Mouse (Mus musculus): ENCODE measurements around the gene Nle1.

The Nle1 gene

DNA sequence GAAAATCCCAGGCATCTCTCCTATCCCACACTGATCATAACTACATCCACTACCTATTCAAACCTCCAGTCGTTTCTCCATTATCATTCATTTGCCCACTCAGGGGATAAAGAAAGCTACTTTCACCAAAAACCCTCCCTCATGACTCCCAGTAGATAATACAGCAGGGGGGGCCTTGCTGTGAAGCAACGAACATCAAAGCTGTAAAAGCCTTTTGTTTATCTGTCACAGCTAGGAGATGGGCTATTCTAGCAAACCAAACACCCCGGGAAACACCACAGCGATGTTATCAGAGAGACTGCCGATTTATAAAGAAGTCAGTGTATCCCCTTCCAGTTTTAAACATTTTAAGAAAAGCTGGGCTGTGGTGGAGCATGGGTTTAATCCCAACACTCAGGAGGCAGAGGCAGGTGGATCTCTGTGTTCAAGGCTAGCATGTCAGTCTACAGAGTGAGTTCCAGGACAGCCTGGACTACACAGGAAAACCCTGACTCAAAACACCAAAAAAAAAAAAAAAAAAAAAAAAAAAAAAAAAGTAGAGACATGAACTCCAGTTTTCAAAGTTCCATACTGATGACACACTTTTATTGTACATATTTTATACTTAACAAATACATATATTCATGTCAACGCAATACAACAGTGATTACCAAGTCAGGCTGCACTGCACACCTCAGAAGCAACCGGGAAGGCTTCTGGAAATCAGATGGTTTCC lies 41.2 kb downstream of the Nle1 start:
- DNase-seq, result no peak

DNA sequence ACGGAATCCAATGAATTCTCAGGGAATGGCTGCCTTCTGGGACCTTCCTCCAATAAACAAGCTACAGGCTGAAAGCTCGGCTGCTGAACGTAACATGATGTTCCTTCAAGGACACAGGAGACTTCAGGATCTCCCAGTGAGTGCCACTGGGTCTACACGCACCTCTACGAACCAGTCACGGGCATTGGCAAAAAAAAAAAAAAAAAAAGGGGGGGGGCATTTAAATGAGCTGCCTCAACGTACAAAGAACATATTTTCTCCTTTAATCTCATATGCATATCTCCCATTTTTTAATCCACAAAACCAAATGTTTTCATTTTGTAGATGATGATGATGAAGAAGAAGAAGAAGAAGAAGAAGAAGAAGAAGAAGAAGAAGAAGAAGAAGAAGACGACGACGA lies 42.3 kb downstream of the Nle1 start:
- no peak for DNase-seq

DNA sequence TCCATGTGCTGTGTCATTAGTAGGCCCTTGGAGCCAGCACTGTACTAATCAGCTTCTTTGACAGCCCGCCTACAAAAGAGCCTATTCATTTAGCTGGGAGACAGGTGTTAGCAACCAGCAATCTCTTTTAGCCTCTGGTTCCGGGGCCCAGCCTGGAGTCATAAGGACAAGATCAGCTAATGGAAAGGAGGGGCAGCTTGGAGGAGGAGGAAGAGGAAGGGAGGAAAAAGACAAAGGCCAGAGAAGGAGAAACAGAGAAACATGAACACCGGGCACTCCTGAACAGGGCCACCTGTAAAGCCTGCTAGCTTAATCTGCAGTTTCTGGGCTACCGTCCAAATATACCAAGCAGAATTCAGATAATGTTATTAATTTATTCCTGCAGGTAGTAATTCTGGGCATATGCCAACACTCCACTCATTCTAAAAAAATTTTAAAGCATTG lies 44.7 kb downstream of the Nle1 start:
- no peak for DNase-seq

DNA sequence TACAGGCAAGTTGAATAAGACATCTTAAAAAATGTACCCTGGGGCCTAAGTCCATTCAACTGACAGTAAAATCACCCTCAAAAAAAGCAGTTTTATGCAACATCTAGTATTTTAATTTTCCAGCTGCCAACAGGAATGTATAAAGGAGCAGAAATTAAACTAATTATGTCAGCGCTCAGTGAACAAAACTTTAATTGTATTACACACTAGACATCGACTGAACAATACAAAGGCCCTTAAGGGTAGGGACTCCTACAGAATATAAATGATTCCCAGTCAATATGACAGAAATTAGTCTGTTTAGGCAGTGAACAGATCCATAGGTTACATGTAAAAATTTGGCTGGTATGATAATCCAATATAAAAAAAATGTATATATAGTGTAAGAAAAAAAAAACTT lies 45.2 kb downstream of the Nle1 start:
- DNase-seq, result no peak

DNA sequence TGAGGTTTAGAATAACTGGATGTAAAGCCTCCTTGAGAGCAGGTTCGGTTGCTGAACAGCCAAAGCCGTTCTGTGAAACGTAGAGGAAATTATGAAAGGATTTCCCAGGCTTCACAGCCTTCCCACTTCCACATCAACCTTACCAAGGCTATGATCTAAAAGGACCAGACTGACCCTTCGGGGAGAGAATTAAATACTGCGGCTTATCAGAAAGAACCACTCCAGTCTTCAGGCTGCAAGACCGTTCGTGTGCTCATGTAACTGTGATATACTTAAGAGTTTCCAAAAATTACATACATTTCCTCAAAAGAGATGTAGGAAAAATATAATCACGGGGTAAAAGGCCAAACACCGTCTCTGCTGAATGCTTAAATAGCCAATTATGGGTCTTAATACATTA lies 45.6 kb downstream of the Nle1 start:
- no peak for DNase-seq

DNA sequence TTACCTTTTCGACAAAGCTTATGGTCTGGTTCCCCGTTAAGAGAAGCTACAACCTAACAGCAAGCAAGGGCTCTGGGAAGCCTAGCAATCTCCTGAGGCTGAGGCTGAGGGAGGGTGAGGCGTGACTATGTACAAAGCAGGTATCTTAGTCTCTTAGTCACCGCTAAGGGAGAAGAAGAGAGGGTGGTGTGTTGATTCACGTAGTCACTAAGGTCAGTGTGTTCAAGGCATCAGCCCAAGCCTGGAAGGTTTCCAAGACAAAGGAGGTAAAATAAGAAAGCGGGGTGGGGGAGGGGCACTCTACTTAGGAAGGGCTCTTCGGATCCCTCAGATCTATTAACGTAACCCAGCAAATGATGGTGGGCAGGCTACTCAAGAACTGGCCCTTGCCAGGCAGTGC lies 46.7 kb downstream of the Nle1 start:
- no peak for DNase-seq

DNA sequence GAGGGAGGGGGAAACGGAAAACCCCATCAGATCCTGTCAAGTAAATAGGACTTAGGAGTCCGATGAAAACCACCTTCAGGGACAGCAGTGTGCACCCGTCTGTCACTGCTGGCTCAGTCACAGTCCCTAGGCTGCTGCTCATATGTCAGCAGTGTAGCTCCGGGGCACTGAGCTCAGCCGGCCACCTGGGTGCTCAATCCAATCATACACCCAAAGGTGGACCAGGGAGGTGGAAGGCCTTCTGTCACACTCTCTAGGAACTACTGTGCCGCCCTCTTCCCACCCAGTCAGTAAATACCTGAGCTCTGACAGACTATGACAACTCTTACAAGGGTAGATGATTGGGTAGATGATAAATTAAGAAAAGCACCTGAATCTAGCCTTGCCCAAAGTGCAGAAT lies 47.5 kb downstream of the Nle1 start:
- DNase-seq, result no peak

DNA sequence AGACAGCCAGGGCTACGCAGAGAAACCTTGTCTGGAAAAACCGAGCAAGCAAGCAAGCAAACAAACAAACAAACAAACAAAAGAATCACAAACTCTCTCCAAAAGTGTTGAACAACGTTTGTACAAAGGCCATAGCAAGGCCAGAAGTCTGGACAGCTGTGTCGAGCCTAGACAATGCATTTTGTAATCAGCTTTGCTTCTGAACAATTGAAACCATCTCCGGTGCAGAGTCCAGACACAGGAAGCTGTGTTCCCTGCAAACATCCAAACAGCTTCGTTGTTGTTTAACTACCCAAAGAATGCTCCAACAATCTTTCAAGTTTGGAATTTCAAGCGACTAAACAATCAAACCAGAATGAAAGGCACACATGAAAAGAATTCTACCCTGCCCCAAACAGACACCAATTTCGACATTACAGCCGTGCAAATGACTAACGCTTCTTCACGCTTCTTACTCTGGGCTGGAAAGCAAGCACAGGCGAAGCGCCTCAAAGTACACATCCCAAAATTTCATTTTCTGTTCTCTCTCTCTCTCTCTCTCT lies 50.8 kb downstream of the Nle1 start:
- no peak for DNase-seq

DNA sequence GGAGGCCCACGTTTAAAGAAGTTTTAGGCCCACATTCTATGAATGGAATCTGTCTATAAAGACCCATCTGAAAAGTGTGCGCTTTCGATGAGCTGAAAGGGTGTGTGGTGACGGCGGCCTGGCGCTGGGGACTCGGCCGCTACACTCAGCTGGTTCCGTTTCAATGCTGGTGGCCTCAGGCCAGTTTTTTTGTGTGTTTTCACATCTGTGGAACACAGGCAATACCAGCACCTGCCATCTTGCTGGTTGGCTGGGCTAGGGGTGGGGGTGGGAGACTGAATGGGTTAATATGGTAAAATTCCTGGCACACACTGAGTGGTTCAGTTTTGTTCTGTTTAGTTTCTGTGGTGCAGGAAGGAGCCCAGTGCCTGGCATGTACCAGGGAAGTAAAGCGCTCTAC lies 52.2 kb downstream of the Nle1 start:
- no peak for DNase-seq

DNA sequence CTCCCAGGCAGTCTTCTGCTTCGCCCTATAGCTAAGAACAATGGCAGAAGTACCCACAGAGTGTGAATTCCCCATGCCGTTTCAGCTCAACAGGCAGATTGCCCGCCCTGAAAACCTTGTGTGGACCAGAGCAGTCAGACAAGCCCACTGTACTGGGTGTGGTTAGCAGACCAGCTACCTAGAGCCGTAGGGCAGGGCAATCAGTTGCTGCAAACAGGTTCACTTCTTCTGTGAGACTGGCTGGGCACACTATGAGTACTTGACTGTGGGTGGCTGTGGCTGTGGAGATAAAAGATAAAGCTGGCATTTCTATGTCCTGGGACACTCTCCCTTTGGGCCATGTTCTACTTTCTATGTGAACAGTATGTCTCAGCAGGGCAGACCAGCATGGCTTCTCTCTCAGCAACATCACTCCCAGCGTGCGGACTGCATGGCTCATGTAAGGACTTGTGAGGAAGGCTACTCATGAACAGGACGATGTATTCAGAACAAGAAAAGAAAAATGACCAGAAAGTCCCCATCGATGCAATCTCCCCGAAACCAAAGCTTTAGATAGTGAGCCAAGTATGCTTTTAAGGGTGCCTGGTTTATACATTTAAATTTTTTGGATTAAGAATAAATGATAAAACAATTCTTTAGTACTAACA lies 52.8 kb downstream of the Nle1 start:
- DNase-seq, result no peak

DNA sequence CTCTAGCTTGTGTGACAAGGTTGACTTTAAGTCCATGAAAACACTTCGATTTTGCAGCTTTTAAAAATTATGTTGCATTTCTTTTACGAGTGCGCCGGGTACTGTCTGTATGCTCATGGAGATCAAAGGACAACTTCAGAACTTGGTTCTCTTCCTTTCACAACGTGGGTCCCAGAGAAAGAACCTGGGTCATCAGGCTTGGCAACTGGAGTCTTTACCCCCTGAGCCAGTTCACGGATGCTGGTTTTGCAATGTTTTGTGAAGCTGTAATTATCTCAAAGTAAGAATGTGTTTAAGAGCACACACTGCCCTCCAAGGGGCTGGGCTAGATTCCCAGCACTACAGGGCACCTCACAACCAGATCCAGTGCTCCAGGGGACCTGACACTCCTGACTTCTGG lies 54.1 kb downstream of the Nle1 start:
- DNase-seq, result no peak

DNA sequence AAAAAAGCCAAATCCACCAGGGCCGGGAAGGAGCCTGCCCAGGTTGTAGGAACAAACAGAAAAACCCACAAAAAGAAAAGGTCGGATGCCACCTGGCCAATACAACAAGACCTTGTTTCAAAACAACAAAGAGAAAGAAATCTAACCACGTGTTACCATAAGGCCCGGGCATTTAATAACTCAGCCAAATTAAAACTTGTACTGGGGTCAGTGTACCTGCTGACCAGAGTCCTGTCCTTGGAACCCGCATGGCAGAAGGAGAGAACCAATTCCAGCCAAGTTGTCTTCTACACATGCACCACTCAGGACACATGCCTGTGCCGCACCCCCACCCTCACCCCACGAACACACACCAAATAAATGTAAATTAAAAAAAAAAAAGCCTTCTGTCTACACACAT lies 55.3 kb downstream of the Nle1 start:
- no peak for DNase-seq

DNA sequence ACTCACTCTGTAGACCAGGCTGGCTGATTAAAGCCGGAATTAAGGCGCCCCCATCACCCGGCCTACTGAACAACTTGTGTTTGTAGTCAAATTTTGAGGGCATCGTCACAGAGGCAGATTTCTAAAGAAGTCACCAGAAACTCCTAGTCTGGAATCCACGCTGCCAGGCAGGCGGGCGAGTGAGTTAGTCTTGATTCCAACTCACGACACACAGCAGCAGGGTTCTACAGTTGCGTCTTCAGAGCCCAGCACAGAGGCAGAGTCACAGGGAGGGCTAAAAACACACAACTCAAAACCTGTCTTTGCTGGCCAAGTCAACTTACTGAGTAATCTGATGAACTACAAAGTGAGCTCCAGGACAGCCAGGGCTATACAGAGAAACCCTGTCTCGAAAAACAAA lies 55.7 kb downstream of the Nle1 start:
- DNase-seq, result no peak

DNA sequence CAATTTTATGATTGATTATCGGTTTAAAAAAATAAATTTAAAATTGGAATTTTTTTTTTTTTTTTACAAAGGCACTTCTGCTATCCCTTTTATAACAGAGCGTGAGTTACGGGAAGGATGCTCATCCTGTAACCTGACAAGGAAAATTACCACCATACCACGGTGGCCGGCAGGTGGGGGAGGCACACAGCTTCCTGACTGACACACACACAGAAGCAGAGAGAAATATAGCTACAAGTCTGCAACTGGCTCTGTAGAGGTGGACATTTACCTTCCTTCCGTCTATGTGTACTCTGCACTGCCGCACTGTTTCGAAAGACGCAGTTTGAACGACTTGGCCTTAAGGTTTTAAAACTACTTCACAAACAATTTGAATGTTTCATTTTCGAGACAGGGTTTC lies 56.1 kb downstream of the Nle1 start:
- DNase-seq, result no peak

Measured in lung, postnatal 36 days (tissue).